Mouse (Mus musculus) left cerebral cortex, postnatal 36 days (tissue): Measurements from ENCODE around the gene Sgcb. TPM values are rescaled to one million over a fixed set of nuclear protein-coding genes. Genes with fewer than 3 reads are reported as not detected.

ENCODE experiments used
- DNase-seq, 2 experiments: peaks; one replicate each; pipeline ENCODE4 v3.0.0; 2021 to 2022; ENCODE audit warnings: low spot score in 2 of 2, mixed read lengths in 1 of 2
- intact Hi-C: fragments of 180-260 bp; cut with DNase I; formaldehyde crosslinking; loops from one replicate; pipeline ENCODE4 v1.15.1; 2025
- total RNA-seq, 2 experiments: library from RNA; stranded (reverse); gene quantifications; 2 replicates each; pipeline ENCODE4 v1.2.3; 2021

The Sgcb gene
- 10 to 100 TPM; 49.0 TPM for total RNA-seq

DNA sequence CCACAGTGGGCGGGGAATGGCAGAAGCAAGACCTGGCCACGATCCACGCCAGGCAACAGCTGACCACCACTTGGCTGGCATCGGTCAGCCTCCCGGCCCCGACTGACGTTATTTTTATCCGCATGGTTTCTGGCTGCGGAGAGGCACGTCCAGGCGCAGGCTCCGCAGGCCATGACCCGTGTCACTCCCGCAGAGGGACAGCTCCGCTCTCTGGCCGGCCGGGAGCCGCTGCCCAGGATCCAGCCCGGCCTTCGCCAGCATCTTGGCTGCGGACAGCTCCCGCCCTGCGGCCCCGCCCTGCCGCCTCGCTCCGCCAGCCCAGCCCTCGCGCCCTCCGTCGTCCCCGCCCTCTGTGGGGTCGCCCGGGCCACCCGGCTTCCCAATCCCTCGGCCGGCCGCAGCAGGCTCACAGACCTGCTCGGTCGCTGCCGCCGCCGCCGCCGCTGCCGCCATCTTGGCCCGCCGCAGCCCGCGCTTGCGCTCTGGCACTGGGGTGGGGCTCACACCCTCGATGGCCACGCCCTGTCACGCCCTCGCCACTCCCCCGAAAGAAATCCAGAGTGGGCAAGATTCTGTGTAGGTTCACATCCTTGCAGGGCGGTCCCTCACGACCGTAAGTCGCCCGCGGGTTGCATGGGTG is at the start of gene Sgcb:
TSS of gene Sgcb (minus strand) at position 530 of the 640 bp plus-strand sequence.
- intact Hi-C loops: no loop called here
- DNase-seq: peak; percentile 87 to 88

DNA sequence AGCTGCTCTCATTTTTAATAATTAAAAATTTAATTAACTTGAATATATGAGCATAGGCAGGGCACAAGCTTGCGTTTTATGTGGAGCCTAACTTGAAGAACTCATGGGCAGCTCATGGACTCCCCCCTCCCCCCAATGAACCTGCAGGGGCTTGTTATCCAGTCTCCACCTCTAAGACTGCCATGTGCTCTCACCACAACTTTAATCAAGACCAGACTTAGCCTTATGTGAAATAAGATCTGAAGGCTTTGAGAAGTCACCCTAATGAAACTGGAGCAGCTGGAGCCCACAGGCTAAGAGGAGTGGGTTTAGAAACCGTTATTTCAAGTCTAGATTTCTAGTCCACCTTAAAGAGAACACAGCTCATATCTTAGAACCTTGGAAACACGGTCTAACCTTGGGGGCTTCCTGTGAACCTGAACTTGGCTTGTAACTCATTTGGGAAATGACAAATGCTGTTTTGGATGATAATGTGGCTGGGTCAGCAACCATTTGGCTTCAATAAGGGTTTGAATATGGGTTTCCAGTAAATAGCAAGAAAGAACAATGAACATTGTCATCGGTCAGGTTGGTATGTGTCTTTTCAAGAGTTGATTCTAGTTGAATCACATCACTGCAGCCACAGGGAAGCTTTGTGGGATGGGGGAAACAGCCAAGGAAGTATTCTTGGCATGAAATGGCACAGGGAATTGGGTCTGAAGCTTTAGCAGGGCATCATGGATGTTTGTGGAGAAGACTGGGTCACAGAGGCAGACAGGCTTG is 46.8 kb upstream of the Sgcb start:
- intact Hi-C loops: no loop called here
- DNase-seq: no peak

DNA sequence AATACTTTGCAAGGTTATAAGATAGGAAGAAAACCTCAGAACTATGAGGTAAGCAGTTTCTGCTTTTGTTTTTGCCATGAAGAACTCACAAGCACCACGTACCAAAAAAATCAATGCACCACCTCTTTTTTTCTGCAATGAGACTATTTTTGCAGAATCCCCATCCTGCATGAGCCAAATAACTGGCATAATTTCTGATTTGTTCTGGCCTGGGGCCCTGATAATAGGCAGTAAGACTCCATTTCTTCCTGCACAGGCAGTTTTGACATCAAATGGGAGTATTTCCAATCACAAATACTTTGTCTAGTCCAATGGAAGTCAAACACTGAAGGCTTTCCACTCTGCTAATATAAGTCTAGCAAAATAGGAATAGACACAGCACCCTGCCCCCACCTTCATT is 46.2 kb upstream of the Sgcb start:
- intact Hi-C loops: no loop called here
- DNase-seq: no peak

DNA sequence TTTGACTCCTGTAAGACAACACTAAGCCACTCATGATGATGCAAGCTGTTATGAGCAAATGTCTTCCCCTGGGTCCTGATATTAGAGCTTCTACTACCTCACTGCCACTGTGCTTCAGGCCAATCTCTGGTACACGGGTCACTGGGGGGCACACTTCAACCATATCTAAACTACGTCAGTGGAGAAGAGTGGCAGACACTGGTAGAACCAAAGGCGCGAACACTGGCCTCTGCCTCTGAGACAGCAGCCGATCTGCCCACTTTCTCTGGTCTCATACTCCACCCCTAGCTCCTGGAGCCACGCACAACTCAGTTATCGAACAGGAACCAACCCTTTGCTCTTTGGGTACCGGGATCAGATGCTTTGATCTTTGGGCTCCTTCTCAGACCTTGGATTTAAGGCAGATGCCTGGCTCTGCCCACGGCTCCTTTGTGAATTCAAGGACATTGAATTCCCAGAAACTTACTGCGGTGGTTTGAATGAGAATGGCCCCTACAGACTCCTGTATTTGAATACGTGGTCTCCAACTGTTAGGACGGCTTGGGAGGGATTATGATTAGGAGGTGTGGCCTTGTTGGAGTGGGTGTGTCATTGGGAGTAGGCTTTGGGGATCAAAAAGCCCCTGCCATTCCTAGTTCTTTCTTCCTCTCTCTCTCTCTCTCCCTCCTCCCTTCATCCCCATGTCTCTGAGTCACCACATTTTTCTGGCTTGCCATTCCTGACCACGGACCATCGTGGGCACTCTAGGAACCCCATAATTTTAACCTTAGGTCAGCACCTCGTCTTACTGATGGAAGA is 44.3 kb upstream of the Sgcb start:
- DNase-seq: no peak
- intact Hi-C loops: no loop called here

DNA sequence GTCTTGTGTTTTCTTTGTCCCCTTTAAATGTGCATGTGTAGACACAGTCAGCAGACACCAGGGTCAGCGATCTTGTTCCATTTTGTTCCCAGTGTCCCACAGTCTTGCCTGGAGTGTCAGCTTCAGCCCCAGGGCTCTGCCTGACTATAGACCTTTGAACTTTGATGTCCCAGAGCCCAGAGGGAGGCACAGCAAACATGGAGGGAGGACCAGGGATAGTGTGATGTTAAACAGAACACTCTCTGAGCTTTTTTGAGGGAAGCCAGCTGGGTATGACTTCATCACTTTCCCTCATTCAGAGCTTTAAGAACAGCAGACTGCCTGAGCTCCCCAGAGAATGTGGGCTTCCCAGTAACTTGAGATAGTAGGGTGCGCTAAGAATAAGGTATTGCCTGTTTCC is 42.6 kb upstream of the Sgcb start:
- no peak for DNase-seq
- intact Hi-C loops: no loop called here

DNA sequence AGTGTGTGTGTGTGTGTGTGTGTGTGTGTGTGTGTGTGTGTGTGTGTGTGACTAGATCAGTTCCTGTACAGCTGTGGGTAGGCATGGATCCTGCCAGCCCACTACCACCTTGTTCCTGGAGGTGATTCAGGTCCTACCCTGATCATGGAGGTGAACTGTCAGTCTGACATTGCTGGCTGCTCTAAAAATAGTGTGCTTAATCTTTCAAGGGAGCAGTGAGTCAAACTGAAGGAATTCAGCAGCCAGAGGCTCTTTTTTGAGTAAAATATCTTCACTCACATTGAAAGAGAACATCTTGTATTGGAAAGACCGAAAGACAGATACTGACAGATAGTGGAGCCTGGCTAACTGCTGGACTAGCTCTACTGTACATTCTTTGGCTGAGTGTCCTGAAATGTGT is 41.0 kb upstream of the Sgcb start:
- no peak for DNase-seq
- intact Hi-C loops: loop anchor here (5.0 to 10.0 kb wide), 5 partner anchors 166 to 1469 kb away; no protein-coding TSS in a partner anchor

- DNase-seq: no peak
- intact Hi-C loops: loop anchor here (5.0 to 10.0 kb wide), 5 partner anchors 169 to 1471 kb away; no protein-coding TSS in a partner anchor
Observed at GRCm38 (mm10) chr5:73686149-73686548, 38.6 kb upstream of the Sgcb start.

DNA sequence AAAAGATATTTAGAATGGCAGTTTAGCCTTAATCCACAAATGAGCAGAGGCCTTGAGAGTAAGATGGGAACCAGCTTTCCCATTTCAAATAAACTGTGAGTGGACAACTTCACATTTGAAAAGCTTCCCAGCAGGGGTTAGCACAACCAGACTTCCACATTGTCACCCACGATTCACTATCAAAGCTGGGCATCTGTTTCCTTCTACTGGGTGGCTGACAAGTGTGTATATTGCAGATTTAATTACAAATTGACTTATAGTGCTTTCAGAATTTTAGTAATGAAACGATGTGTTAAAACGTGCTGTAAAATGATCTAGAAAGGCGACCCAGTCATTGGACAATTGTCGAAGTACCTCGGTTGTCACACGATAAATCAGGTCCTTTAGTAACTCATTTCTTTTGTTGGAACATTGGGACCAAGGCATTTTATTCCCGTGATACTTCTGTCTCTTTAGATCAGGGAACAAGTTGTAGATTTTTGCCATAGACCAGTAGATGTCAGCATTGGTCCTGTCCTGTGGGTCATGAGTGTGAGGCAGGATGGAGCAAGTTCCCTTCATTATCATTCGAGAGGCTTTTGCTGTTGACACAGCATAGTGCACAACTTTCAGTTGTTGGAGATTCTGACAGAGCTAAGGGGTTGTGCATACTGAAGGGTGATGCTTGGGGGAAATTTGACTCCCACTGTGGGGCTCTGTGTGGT is 36.3 kb upstream of the Sgcb start:
- no peak for DNase-seq
- intact Hi-C loops: loop anchor here (10.0 kb wide), 2 partner anchors 171 to 1271 kb away; no protein-coding TSS in a partner anchor

DNA sequence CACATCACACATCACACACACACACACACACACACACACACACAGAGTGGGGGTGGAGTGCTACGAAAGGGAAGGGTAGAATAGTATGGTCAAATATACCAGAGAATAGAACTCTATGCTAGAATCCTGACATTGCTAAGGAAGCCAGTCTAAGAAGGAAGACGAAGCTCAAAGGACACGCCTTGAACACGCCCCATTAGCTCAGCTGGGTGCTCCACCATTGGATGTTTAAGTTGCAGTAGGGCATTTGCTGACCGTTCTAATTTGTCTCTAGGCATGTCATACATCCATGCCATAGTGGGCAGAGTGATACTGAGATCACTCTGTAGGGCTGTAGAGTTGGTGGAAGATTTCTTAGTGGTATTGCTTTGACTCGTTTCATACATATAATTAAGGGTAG is 35.6 kb upstream of the Sgcb start:
- no peak for DNase-seq
- intact Hi-C loops: loop anchor here (10.0 kb wide), 2 partner anchors 172 to 1272 kb away; no protein-coding TSS in a partner anchor

GRCm38 (mm10) chr5:73676626-73677025 is 29.0 kb upstream of the Sgcb start:
- intact Hi-C loops: no loop called here

GRCm38 (mm10) chr5:73675604-73676003 is 28.0 kb upstream of the Sgcb start:
- intact Hi-C loops: no loop called here
- DNase-seq: no peak

More at GRCm38 (mm10) chr5:73676626-73677025, 29.0 kb upstream of the Sgcb start:
- peak in 1 of 2 experiments; percentile 8 for DNase-seq

DNA sequence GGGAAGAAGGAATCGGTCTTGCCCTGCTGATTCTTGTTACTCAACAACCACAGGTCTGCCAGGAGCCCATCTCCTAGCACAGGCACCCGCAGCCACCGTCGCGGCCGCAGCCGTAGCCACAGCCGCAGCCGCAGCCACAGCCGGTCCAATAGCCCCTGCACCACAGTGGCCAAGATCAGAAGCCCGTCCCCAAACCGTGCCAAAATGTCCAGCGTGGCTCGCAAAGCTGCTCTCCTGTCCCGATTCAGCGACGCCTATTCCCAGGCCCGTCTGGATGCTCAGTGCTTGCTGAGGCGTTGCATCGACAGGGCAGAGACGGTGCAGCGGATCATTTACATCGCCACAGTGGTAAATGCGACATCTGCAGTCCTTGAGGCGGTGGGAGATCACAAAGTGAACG is 21.8 kb upstream of the Sgcb start:
- intact Hi-C loops: no loop called here
- DNase-seq: no peak

DNA sequence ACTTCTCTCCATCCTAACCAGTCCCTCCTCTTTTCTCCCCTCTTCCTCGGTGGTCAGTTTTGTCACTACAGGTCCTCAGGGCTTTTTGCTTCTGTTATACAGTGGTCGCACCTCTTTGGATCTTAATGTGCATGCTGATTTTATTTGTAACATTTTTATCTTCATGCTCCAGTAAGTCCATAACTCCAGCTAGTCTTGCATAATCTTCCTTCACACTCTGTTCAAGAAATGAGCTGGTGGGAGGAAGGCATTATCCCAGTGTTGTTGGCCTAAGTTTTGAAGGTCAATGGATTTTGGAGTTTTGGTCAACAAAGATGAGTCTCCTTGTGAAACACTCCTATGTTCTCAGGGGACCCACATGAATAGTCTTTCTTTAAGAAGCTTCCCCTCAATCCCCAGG is 20.3 kb upstream of the Sgcb start:
- no peak for DNase-seq
- intact Hi-C loops: no loop called here

GRCm38 (mm10) chr5:73666695-73667094 is 19.1 kb upstream of the Sgcb start:
- no peak for DNase-seq
- intact Hi-C loops: no loop called here

DNA sequence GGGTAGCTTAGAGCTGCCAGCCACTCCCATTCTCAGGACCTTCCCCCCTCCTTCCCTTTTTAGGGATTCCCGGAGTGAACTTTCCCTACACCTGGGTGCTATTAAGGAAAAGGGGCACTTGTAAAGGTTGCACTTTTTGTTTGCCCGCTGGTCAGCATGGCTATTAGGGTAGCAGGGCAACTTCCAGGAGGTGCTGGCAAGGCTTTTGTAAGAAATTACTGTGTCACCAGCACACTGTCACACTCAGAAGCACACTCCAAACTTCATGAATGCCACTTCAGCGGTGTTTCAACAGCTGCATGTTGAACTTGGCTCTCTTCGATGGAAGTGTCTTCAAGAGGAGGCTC is 4.2 kb upstream of the Sgcb start:
- intact Hi-C loops: loop anchor here (10.0 kb wide), 1 partner anchor 1503 kb away; the partner anchor contains the start of gene Pdgfra
- DNase-seq: no peak

- no peak for DNase-seq
Observed at GRCm38 (mm10) chr5:73651061-73651854, 3.7 kb upstream of the Sgcb start, which contains the start of gene Spata18. Gene Spata18, plus strand, starts transcription at chr5:73651379.

DNA sequence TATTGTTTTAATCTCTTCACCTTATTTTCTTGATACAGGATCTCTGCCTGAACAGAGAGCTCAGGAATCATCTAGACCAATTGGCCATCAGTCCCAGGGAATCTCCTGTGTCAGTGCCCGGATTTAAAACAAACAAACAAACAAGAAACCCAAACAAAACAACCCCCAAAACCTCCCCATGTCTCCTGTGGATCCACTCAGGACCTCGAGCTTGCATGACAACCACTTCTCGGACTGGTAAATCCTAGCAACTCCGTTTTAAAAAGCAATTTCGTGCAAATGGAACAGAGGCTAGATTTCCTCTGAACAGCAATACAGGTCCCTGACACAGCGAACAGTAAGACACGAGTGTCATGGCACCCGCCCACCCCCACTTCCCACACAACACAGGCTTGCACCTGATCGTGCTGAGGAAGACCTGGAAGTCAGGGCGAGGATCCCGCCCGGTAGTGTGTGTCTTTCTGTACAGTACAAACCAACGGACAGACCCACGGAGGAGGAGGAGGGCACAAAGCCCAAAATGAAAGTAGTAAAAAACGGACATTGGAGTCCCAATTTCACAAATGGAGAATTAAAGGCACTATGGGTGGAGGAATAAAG is 2.9 kb upstream of the Sgcb start:
- intact Hi-C loops: loop anchor here (10.0 kb wide), 1 partner anchor 1504 kb away; the partner anchor contains the start of gene Pdgfra
- no peak for DNase-seq

More at GRCm38 (mm10) chr5:73651061-73651854, 3.7 kb upstream of the Sgcb start, which contains the start of gene Spata18:
- intact Hi-C loops: loop anchor here (10.0 kb wide), 1 partner anchor 1504 kb away; the partner anchor contains the start of gene Pdgfra

DNA sequence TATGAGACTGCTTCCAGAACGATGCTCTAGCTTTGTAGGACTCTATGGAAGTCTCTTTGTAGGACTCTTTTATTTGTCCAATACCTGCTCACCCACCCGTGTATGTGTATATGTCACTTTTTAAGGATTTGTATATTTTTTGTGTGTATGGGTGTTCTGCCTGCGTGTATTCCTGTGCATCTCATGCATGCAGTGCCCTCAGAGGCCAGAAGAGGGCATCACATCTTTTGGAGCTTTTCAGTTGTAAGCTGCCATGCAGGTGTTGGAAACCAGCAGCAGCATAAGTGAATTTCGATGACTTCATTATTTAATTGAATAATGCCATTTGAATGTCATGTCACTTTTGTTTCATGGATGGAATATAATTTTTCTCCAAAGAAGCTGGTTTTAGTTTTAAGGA is 5.5 kb downstream of the Sgcb start:
- DNase-seq: no peak
- intact Hi-C loops: no loop called here
